Mouse (Mus musculus) intestine, embryonic 16.5 days (tissue): ENCODE measurements around the gene Kif3a. TPM values are rescaled to one million over a fixed set of nuclear protein-coding genes. Genes with fewer than 3 reads are reported as not detected.

Experiments used
- polyA plus RNA-seq: library from polyadenylated mRNA; unstranded; fragments of >200 nt; fragmentation: Nextera tagmentation; extraction: Ambion mirVana; gene quantifications from 2 replicates; pipeline ENCODE4 v1.2.1, GENCODE M21; 2015

Gene Kif3a
- polyA plus RNA-seq, 1 experiment from 2014 or later = 42.3 TPM

Other genes with a start within 250 kb of the Kif3a start
- gene Zcchc10, start 242.7 kb upstream of the Kif3a start, polyA plus RNA-seq = 12.6 and 13.4 TPM in 2 replicates
- gene Aff4, start 216.5 kb upstream of the Kif3a start, polyA plus RNA-seq = 16.6 and 20.4 TPM in 2 replicates
- gene Leap2, start 144.2 kb upstream of the Kif3a start, polyA plus RNA-seq = 17.8 and 52.6 TPM in 2 replicates
- 1,029 and 1,034 TPM in 2 replicates for gene Uqcrq, start 136.5 kb upstream of the Kif3a start, polyA plus RNA-seq
- gene Gdf9, start 136.4 kb upstream of the Kif3a start, polyA plus RNA-seq = 0.99 and 1.4 TPM in 2 replicates
- gene Gm10447, start 110.3 kb upstream of the Kif3a start, polyA plus RNA-seq = 0.06 and 0.07 TPM in 2 replicates
- 1.3 and 1.4 TPM in 2 replicates for gene Shroom1, start 110.2 kb upstream of the Kif3a start, polyA plus RNA-seq
- gene Gm9837, start 96.9 kb upstream of the Kif3a start, polyA plus RNA-seq = not detected in 2 replicates
- not detected in 2 replicates for gene Gm9945, start 87.2 kb upstream of the Kif3a start, polyA plus RNA-seq
- 0.31 and 0.32 TPM in 2 replicates for gene Sowaha, start 87.1 kb upstream of the Kif3a start, polyA plus RNA-seq
- 18.2 and 18.4 TPM in 2 replicates for gene Sept8, start 48.1 kb upstream of the Kif3a start, polyA plus RNA-seq
- 0.35 and 0.47 TPM in 2 replicates for gene Il4, start 51.3 kb downstream of the Kif3a start, polyA plus RNA-seq
- not detected in 2 replicates for gene Il13, start 67.3 kb downstream of the Kif3a start, polyA plus RNA-seq
- 24.8 and 28.5 TPM in 2 replicates for gene Rad50, start 139.9 kb downstream of the Kif3a start, polyA plus RNA-seq
- gene Il5, start 153.4 kb downstream of the Kif3a start, polyA plus RNA-seq = not detected in 2 replicates
- 52.9 and 58.7 TPM in 2 replicates for gene Irf1, start 202.6 kb downstream of the Kif3a start, polyA plus RNA-seq
- 0.34 and 0.81 TPM in 2 replicates for gene Gm17334, start 205.8 kb downstream of the Kif3a start, polyA plus RNA-seq